Mouse (Mus musculus): ENCODE data around the gene Gm42906. TPM values are rescaled to one million over a fixed set of nuclear protein-coding genes. Genes with fewer than 3 reads are reported as not detected.

Gene Gm42906
- total and polyA plus RNA-seq, 3 experiments, result not detected

DNA sequence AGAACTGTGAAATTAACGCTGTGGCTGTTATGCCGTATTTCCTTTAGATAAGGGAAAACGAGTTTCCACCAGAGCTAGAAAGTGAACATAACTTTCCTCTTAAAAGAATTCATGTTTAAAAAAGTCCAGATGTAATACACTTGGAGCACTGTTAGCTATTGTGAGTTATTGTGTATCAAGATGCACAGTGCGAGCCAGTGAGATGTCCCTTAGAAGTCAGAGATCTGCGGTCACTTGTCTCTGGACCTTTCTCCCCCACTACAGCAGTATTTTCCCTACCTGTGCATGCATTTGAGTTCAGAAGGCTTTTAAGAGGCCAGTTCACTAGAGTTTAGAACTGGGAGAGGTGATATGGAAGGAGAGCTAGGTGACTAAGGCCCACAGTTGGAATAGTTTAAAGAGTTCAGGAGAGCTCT is 58.6 kb downstream of the Gm42906 start (continued):
- TF ChIP-seq CHD1 (IDR thresholded peaks at IDR 0.05; ENCODE audit: low read depth, low read length) (peak; percentile 98), JUND (IDR thresholded peaks at IDR 0.05; ENCODE audit: low read depth, low read length) (no peak), RCOR1 (IDR thresholded peaks at IDR 0.05; ENCODE audit: low read depth, low read length) (no peak), POLR2A (IDR thresholded peaks at IDR 0.05; ENCODE audit: control insufficient read depth in 1 of 2, insufficient read depth in 1 of 2, low read depth in 1 of 2, low read length in 2 of 2, poor library complexity in 1 of 2) (peak in 1 of 2 experiments; percentile 20; a peak in 2 of 4 replicates), NELFE (IDR thresholded peaks at IDR 0.05; ENCODE audit: low read depth, low read length) (no peak), ZC3H11A (IDR thresholded peaks at IDR 0.05; ENCODE audit: low read depth, low read length) (no peak), TAL1 (IDR thresholded peaks at IDR 0.05; ENCODE audit: low read length) (no peak), USF2 (IDR thresholded peaks at IDR 0.05; ENCODE audit: borderline replicate concordance in 1 of 2, insufficient read depth in 1 of 2, low read depth in 1 of 2, low read length in 2 of 2) (no peak), ETS1 (IDR thresholded peaks at IDR 0.05; ENCODE audit: low read depth, low read length) (0 out of 2 replicates have a peak, but pooled peaks have one; percentile 10)

DNA sequence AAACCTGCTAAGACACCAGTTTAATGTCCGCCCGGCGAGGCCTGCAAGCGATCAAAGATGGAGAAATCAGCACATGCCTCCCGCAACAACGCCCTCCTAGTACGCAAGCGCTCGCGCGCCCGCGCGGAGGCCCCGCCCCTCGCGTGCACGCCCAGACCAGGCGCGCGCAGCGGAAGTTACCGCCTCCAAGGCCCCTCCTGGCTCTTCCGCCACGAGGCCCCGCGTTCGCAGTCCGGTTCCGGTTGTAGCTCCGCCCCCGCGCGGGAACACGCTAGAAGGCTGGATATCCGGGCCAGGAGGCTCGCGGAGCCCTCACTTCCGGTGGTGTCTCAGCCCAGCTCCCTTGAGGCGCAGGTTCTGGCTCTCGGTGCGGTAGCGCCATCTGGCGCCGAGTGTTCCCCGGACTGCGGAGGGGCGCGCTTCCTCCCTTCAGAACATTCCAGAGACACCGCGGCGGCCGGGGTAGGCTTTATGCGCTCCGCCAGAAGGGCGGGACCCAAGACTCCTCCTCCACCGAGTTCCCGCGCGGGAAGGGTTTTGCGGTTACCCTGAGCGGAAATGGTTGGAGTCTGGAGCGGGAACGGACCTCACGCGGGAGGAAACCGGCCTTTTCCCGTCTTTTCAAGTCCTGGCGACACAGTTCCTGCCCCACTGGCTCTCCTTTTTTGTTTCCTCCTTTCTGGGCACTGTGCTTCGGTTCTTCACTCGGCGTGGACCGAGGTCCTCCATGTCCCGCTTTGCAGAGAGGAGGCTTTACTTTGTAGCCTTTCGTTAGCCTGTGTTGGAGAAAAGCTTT is 59.4 kb downstream of the Gm42906 start:
- Histone ChIP-seq H3K79me2 (ENCODE audit: control insufficient read depth, insufficient read depth, low read length, poor library complexity) (peaks cover 6% of the 10 kb centered on the region; the same call in 1 of the 2 replicates), H3K27ac (ENCODE audit: control insufficient read depth, low read depth, low read length) (peak overlapping the region; percentile 100), H3K36me3 (ENCODE audit: control insufficient read depth in 1 of 2, insufficient read depth in 2 of 2, low read length in 2 of 2) (peaks cover 0 to 20% of the 10 kb centered on the region in 2 experiments; a peak in 2 of 4 replicates), H3K4me3 (ENCODE audit: control insufficient read depth in 1 of 2, insufficient read depth in 1 of 2, low read depth in 2 of 2, low read length in 2 of 2) (peak overlapping the region; percentile 68 to 86), H3K9me3 (replicated peaks; ENCODE audit: insufficient read depth, low read length) (no peaks in the 10 kb centered on the region), H3K27me3 (ENCODE audit: control insufficient read depth in 1 of 2, insufficient read depth in 2 of 2, low read length in 2 of 2) (no peaks in the 10 kb centered on the region), H3K9ac (ENCODE audit: control insufficient read depth, low read depth, low read length, poor library complexity, severe bottlenecking) (peak overlapping the region; percentile 97), H3K4me1 (ENCODE audit: control insufficient read depth in 1 of 2, insufficient read depth in 2 of 2, low read length in 2 of 2) (peaks cover 7% of the 10 kb centered on the region in 2 experiments)
- DNase-seq (ENCODE audit: low read depth, low spot score), result peak; percentile 100
- peak; percentile 70 for TF ChIP-seq TCF12 (IDR thresholded peaks at IDR 0.05; ENCODE audit: low read depth, low read length)
- peak; percentile 85 for TF ChIP-seq SMC3 (IDR thresholded peaks at IDR 0.05; ENCODE audit: low read depth, low read length)
- peak; percentile 94 for TF ChIP-seq ELF1 (IDR thresholded peaks at IDR 0.05; ENCODE audit: low read depth, low read length)
- TF ChIP-seq CHD2 (IDR thresholded peaks at IDR 0.05; ENCODE audit: low read length), result peak; percentile 16; the same call in 1 of the 2 replicates
- TF ChIP-seq USF1 (IDR thresholded peaks at IDR 0.05; ENCODE audit: low read depth, low read length), result peak; percentile 76
- no peak for TF ChIP-seq ZKSCAN1 (IDR thresholded peaks at IDR 0.05; ENCODE audit: low read depth, low read length)
- peak; percentile 98 for TF ChIP-seq NELFE (IDR thresholded peaks at IDR 0.05; ENCODE audit: low read depth, low read length)
- TF ChIP-seq E2F4 (IDR thresholded peaks at IDR 0.05; ENCODE audit: borderline replicate concordance, low read depth, low read length), result peak; percentile 100
- peak; percentile 29; the same call in 1 of the 2 replicates for TF ChIP-seq KAT2A (conservative IDR thresholded peaks at IDR 0.05; ENCODE audit: low read depth, low read length)
- peak; percentile 71 to 95 for TF ChIP-seq POLR2A (IDR thresholded peaks at IDR 0.05; ENCODE audit: control insufficient read depth in 1 of 2, insufficient read depth in 1 of 2, low read depth in 1 of 2, low read length in 2 of 2, poor library complexity in 1 of 2)
- peak; percentile 81 for TF ChIP-seq NRF1 (IDR thresholded peaks at IDR 0.05; ENCODE audit: insufficient read depth, low read depth, low read length, poor library complexity, severe bottlenecking)
- TF ChIP-seq TBP (IDR thresholded peaks at IDR 0.05; ENCODE audit: low read depth, low read length), result peak; percentile 94
- TF ChIP-seq MXI1 (IDR thresholded peaks at IDR 0.05; ENCODE audit: low read depth, low read length), result peak; percentile 93; the same call in 1 of the 2 replicates
- TF ChIP-seq MAZ (IDR thresholded peaks at IDR 0.05; ENCODE audit: low read depth, low read length), result no peak; the same call in 1 of the 2 replicates
- TF ChIP-seq ZC3H11A (IDR thresholded peaks at IDR 0.05; ENCODE audit: low read depth, low read length), result peak; percentile 64
- TF ChIP-seq SIN3A (IDR thresholded peaks at IDR 0.05; ENCODE audit: low read length), result peak; percentile 4; the same call in 1 of the 2 replicates
- no peak for TF ChIP-seq USF2 (IDR thresholded peaks at IDR 0.05; ENCODE audit: borderline replicate concordance in 1 of 2, insufficient read depth in 1 of 2, low read depth in 1 of 2, low read length in 2 of 2)
- TF ChIP-seq POLR2AphosphoS5 (IDR thresholded peaks at IDR 0.05; ENCODE audit: borderline replicate concordance, low read depth, low read length), result peak; percentile 81; the same call in 1 of the 2 replicates
- TF ChIP-seq UBTF (IDR thresholded peaks at IDR 0.05; ENCODE audit: borderline replicate concordance, insufficient read depth, low read depth, low read length), result no peak; the same call in 1 of the 2 replicates
- TF ChIP-seq ZMIZ1 (IDR thresholded peaks at IDR 0.05; ENCODE audit: low read depth, low read length), result peak; percentile 97
- TF ChIP-seq HCFC1 (IDR thresholded peaks at IDR 0.05; ENCODE audit: low read depth, low read length), result peak; percentile 89
- peak; percentile 97 for TF ChIP-seq MAX (IDR thresholded peaks at IDR 0.05; ENCODE audit: low read length)
- TF ChIP-seq GATA1 (IDR thresholded peaks at IDR 0.05; ENCODE audit: low read depth, low read length), result no peak; the same call in 1 of the 2 replicates
- TF ChIP-seq MEF2A (IDR thresholded peaks at IDR 0.05; ENCODE audit: extremely low read depth, insufficient replicate concordance, low read depth, low read length, poor library complexity, severe bottlenecking), result no peak
- TF ChIP-seq RAD21 (IDR thresholded peaks at IDR 0.05; ENCODE audit: low read depth, low read length), result peak; percentile 87
- no peak; a peak in 1 of 4 replicates for TF ChIP-seq EP300 (IDR thresholded peaks at IDR 0.05; ENCODE audit: low read depth in 1 of 2, low read length in 2 of 2)

All from MEL (cell line).